Mouse (Mus musculus) spleen, adult 12 weeks (tissue): Measurements from ENCODE around the gene St6galnac3.

Experiments used
- DNase-seq: peaks from one replicate; pipeline ENCODE4 v3.0.0; 2022; ENCODE audit warnings: low spot score

Gene St6galnac3

DNA sequence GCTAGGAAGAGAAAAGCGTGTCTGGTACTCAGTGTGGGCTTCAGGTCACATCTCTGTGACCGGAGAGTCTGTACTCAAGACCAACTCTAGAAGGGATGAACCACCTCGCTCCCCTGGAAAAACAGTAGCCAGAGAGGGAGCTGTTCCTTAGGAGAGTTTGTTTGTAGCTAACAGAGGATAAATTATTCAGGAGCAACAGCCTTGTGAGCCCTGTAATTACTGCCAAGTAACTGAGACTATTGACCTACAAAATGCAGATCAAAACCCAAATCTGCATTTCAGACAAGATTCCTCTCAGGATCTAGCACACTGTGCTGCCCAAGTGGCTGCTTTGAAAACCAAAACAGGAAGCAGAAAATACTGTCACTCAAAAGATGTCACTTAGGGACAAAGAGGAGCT, 266.4 kb downstream of the St6galnac3 start:
- DNase-seq = no peak

DNA sequence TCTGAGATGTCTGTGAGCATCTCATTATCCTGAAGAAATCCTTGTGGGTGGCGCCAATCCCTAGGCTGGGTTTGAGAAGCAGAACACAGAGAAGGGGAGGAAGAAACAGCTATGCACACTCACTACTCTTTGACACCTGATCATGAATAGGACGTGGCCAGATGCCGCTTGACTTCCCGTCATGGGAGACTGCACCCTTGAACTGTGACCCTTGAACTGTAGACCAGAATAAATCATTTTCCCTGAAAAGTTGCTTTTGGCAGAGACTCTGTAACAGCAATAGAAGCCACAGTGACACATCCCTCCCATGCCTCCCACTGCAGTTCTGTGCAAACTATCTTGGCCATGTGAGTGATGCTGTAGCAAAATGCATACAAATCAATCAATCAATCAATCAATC, 267.3 kb downstream of the St6galnac3 start:
- no peak for DNase-seq

DNA sequence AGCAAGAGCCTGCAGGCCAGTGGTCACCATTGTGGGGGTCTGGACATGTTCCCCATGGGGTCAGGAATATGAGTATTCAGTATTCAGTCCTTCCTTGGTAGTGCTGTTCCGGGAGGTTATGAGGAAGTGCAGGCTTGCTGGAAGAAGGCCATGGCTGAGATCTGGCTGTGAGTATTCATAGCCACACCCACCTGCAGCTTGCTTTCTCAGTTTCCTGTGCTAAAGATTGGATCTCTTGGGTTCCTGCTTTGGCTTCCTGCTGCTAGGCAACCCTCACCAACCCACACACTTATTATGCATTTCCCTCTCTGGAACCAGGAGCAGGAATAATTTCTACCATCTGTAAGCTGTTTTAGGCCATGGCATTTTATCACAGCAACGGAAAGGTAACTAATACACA, 267.8 kb downstream of the St6galnac3 start:
- DNase-seq = no peak

DNA sequence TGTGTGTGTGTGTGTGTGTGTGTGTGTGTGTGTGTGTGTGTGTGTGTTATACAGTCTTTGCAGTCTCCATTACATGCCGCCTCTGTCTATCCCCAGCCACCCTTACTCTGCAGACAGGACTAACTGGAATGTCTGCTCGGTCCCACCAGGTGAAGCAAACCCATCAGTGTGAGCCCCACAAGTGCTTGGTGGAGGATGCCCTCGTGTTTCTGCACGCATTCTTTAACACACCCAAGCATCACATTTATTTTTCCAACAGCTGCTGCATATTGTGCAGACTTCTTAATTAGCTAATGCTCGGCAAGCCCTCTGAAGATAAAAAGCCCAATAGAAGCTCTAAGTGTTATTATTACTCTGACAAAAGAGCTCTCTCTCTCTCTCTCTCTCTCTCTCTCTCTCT, 268.7 kb downstream of the St6galnac3 start:
- DNase-seq = no peak

DNA sequence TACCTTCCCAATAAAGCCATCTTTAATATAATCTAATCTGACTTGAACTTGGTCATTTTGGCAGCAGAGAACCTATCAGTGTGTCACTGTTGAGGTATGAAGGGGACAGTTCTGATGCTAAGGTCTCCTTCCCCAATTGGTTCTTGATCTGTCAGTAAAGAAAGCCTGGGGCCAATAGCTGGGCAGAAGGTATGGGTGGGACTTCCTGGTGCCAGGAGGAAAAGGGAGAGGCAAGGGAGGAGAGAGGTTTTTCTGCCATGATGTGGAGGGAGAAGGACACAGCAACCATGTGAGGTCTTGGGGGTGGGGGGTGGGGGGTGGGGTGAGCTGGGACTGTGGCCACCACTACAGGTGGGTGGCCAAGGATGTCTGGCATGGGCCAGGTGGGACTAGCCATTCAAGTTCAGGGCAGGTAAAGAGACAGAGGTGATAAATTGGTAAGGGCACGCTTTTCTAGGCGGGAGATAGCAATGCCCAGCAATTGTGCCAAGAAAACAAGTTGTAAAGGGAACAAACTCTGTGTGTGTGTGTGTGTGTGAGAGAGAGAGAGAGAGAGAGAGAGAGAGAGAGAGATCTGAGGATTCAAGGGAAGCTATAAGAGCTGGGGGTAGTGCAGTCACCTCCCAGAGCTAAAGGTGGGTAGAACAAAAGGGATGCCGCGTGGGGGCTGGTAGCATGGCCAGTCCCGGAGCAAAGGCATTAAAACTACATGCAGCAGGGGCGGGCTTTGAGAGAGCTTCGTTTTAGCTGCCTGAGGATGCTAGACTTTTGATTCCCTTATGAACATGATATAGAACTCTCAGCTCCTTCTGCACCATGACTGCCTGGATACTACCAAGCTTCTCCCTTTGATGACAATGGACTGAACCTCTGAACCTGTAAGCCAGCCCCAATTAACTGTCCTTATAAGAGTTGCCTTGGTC, 271.6 kb downstream of the St6galnac3 start:
- no peak for DNase-seq

DNA sequence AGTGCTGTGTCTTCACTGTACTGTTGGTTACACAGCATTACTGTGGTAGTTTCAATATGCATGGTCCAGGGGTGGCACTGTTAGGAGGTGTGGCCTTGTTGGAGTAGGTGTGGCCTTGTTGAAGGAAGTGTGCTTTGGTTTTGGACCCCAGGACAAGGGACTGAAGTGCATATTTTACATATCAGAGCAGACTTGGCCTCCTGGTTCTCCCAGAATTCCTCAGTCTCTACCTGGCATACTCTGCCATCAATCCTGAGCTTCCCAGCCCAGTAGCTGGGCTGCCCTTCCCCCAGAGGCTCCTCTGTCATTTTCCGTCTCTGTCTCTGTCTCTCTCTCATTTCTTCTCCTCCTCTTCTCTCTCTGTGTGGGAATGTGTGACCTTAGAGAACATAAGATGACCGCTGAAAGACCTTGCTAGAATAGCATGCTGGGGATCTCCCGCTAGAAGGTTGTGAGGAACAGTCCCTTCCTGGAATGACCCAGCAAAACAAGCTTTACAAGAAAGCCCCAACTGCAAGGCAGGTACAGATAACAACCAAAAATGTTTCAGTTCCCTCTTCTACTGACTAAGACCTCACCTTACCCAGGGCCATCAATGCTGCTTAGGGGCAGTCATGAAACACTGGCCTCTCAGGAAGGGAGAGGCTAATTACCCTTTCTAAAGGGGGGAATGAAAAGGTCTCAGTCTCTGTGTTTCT, 272.5 kb downstream of the St6galnac3 start:
- DNase-seq = no peak

DNA sequence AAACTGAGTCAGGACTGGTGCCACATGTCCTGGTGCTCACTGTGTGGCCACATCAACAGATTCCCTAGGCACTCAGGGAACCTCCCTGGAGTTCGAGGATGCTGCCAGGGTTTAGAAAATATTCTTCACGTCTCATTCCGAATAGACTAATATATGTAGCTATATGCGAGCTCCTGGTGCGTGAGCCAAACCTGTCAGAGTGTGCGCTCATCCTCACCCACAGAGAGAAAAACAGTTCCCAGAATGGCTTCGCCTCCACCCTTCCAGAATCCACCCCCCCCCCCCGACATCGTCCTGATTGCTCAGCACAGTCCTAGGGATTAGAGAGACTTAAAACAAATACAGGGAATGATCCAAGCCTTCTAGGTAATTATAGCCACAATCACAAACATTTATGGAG, 283.6 kb downstream of the St6galnac3 start:
- DNase-seq = no peak

DNA sequence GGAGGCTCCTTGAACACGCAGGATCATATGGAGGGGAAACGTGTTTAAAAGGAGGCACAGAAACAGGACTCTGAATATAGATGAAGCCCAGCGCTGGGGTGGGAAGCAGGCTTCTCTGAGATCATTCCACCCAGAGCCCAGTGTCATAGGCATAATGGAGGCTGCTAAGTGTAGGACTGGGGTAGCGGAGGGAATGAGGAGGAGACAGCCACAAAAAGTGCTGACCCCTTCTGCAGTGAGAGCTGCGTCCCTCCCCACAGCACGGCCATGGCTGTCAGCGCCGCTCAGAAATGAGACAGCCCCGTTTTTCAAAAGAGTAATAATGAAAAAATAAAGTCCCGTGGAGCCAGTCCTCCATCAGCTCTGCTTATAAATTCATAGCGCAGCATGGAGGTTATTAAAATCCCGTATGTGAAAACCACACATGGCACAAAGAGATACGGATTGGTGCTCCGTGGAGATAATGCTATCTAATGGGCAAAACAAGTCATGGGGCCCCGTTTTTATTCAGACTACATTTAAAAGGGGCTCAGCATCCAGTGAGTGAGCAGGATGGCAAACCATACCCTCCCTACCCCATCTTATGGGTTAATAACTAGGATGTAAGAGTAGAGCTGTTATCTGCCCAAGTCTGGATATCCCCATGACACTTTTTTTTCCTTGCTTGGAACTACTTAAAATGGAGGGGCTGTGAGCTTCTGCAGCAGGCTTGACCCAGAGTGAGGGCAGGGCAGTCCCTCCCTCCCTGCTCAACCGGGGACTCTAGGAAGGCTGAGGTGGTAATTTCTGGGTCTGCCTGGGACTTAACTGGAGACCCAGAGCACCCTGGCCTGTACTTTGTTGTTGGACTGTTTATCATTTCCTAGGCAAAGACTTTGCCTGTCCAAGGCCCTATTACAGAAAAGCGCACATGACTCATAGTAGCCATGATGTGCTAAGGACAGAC, 288.6 kb downstream of the St6galnac3 start:
- no peak for DNase-seq

DNA sequence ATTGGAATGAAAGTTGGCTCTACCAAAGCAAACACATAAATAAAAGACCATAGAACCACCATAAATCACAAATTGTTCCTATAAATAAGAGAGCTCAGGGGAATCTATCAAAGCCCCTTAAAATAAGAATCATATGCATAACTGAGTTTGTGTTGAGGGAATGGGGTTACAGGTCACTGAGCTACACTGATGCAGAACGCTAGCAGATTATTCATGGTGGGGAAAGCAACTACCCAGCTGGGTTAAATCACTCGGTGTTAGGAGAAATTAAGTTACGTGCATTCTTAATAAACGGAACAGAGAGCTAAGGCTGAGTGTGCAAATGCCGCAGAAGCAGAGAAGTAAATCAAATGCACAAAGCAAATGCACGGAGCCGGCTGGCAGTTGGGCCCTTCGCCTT, 292.0 kb downstream of the St6galnac3 start:
- no peak for DNase-seq

DNA sequence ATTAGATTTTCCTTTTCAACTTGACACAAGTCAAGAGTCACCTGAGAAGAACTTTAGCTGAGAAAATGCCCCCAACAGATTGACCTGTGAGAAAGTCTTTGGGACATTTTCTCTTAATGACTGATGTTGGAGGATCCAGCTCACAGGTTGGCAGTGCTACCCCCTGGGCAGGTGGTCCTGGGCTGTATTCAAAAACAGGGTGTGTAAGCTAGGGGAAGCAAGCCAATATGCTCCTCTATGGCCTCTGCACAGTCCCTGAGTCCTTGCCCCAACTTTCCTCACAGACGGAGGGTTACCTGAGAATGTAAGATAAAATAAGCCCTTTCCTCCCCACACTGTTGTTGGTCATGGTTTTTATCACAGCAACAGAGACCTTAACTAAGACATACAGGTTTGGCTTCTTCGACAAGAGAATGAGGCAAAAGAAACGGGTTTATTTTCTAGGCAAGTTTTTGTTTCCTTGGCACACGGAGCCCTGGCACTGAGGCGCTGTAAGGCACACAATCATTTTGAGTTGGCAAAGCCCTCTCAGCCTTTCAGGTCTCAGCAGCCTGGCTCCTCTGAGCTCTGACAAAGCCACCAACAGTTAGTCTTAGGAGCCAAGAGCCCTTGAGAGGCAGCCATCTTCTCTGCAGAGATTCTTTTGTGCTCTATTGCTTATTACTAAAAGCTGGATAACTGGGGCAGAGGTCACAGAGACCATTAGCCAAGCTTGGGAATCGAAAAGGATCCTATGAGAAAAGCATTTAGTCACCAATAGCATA, 292.7 kb downstream of the St6galnac3 start:
- no peak for DNase-seq

DNA sequence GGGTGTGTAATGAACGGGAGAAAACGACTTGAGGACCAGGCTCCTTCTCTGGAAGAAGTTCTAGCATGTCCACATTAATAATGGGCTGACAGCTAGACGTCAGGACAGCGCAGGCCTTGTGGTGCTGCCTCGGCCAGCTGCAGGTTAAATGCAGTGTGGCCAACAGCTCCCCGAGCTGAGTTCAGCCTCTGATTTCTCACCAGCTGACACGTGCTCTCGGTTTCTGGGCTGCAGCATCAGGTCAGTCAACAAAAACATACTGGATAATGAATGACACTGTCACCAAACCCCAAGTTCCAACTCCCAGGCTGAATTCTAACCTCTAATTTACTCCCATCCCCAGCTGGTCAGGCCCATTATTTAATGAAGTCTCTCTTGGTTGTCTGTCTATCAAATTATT, 295.1 kb downstream of the St6galnac3 start:
- no peak for DNase-seq

DNA sequence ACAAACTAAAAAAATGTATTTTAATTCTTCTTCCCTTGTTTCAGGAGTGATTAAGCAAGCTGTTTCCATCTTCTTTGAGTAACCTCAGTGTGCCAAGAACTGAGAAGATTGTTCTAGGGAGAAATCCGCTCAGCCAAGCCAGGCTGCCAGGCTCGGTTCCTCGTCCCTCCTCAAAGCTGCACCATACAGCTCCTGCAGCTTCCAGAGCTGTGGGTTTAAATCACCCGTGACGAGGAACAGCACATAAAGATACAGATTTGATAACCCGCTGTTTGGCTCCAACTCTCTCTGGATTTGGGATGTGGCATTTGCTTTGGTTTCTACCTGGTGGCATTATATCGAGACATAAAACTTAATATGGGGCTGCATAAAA, 303.1 kb downstream of the St6galnac3 start:
- DNase-seq = no peak

DNA sequence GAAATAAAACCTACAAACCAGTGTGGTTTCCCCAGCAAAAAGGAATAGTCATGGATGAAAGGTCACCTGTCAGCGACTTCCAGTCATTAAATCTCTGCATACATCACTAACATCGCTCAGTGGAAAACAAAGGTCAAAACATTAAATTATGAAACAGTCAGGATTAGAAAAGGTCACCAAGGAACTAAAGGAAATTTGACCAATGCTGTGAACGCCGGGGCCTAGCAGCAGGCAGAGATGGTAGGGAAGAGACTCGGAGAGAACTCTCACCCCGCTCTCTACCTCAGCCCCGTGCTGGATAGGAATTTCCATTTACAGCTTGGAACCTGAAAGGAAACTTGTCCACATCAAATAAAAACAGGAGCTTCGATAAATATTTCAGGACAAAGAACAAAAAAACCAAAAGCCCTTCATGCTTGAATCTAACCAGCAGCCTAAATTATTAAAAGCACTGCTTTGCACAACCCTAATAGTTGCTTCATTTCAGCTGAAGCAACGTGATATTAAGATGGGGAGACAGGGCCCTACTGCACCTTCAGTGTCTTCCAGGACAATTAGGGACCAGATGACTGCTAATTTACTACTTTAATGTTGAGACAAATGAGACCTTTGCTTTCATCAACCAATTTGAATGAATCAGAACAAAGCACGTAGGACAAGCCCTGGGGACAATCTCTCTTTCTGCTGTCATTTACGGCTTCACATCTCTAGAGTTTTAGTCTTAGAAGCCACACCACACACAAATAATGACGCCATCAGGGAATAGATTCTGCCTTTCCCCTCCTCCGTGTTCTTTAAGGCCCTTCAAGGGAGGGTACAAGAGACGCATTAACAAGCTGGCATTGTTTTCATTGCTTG, 303.7 kb downstream of the St6galnac3 start:
- no peak for DNase-seq

DNA sequence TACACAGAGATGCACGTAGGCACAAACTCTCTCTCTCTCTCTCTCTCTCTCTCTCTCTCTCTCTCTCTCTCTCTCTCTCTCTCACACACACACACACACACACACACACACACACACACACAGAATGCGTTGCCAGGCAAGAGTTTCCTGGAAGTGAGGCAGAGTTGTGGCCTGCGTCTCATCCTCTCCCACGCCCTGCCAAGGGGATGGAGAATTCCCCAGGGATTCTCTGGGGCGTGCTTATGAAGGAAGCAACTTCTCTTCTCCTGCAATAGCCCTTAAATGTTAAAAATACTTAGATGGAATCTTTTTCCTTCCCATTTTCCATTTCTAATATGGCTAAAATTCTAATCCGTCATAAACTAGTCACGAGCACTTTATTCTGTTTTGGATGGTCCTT, 305.6 kb downstream of the St6galnac3 start:
- DNase-seq = no peak

DNA sequence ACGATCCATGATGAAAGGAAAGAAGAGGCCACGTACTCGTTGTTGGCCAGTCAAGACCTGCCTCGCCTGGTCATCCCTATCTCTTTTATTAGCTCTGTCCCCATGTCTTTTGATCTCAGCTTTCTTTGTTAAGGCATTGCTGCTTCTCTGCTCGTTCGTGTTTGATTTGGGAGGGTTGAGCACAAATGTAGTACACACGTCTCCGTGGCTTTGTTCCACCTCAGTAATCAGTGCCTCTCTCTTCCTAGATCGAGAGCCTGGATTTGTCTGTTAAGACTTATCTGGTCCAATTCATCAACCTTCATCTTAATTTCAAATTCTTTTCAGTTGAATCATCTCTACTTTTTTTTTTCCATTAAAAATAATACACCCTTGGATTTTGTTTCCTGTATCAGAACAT, 308.0 kb downstream of the St6galnac3 start:
- no peak for DNase-seq

DNA sequence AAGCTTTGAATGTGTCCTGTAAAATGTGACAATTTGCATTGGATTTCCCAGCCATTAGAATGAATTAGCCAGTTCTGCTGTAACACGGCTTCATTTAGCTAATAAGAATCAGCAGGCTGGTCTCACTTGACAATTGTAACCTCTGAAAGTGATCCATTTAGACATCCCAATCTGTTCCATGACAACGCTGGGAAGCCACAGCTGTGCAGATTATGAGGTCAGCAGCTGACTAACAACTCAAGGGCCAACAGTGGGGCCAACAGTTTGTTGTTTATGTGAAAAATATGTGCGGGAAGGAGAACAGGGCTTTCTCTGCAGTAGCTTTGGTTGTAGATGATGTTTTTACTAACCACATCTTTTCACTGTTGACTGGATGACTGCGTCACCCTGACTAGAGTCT, 308.6 kb downstream of the St6galnac3 start:
- DNase-seq = no peak

DNA sequence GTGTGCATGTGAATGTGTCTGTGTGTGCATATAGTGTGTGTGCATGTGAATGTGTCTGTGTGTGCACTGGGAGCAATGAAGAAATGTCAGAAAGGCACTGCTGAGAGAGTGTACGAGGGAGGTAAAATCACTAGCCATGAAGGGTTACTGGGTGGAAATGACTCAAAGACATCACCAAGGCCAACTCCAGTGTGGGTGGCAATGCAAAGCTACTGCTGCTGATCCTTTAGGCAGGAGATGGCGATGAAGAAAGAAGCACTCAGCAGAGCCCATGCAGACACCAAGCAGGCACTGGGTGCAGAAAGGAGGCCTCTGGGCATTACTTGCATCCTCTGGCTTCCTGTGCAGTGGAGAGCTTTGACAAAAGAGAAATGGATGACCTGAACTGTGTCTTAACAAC, 310.8 kb downstream of the St6galnac3 start:
- no peak for DNase-seq

DNA sequence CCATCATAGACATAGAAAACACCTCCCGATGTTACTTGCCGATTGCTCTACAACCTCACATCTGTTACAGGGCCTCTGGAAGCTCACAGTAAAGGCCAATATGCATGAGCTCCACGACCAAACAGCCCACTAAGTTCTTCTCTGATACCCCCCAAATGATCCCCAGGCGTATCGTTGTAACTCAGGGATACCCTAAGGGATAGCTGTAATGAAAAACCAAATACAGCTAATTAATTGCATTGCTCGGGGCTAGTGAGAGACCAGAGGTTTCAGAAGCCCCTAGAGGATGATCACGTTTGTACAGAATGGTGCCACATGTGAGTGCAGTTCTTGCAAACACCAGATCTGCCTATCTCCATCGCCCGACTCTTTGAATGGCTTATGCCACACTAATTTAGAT, 315.7 kb downstream of the St6galnac3 start:
- no peak for DNase-seq

DNA sequence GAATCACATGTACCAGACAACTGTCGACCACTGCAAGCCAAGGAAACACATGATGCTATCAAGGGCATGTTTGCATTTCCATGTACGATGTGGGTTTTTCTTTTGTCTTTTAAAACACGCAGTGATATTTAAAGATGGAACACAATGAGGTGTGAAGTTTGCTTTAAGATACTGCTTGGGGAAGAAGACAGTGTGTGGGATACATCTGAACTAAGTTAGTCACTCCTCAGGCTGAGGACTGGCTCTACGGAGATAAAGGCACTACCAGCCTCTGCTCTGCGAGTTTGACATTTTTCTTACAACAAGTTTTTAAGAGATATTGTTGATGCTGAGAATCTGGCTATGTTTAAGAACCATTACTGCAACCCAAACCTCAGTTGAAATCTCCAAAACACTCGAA, 316.6 kb downstream of the St6galnac3 start:
- no peak for DNase-seq

DNA sequence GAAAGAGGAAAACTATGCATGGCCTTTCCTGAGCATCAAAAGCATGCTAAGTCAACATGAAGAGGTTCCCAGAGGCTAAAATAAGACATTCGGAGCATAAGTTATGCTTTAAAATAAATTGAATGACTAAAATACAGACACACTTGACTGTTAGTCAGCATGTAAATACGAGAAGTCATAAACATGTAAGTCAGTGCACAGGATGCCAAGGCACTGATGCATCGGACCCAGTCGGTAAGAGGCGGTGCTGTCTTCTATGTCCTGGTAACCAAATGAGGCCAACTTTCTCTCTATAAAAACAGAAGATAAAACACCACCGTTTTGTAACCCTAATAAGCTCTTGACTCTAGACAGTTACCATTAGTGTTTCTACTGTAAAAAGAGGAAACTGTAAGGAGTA, 317.3 kb downstream of the St6galnac3 start:
- no peak for DNase-seq

DNA sequence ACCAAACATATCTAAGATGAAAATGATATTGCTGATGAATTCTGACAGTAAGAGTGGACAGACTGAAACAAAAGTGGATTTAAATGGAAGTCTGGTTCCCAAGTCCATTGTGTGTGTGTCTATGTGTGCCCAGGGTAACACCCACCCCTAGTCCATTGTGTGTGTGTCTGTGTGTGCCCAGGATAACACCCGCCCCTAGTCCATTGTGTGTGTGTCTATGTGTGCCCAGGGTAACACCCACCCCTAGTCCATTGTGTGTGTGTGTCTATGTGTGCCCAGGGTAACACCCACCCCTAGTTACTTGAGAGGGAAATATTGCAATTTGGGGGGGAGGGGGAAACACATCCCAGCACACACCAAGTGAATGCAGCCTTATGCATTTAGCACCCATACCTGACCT, 318.1 kb downstream of the St6galnac3 start:
- no peak for DNase-seq
